Mouse (Mus musculus) spleen, adult 2 months (tissue): ENCODE results near the gene Ccdc18. TPM values are rescaled to one million over a fixed set of nuclear protein-coding genes. Genes with fewer than 3 reads are reported as not detected.
A peak's percentile ranks its signal among the peaks of the same experiment; 100 is the strongest.

ENCODE experiments used
- DNase-seq, 2 experiments: peaks; one replicate each; pipeline versions ENCODE4 v3.0.0 to v3.0.0-alpha.2; 2012 to 2021; ENCODE audit warnings: low spot score in 2 of 2, low read depth in 1 of 2
- H3K27ac ChIP-seq: fragments of 200-500 bp; 2 replicates; pipeline ENCODE4 v1.5.1; 2012; ENCODE audit warnings: low read length, inconsistent platforms; ENCODE audit not compliant: insufficient read depth
- H3K27me3 ChIP-seq: fragments of 200-500 bp; 2 replicates; pipeline ENCODE4 v1.6.1; 2012; ENCODE audit warnings: mild to moderate bottlenecking, moderate library complexity, low read length, inconsistent platforms; ENCODE audit not compliant: control insufficient read depth, insufficient read depth
- H3K36me3 ChIP-seq: fragments of 200-500 bp; 2 replicates; pipeline ENCODE4 v1.6.1; 2012; ENCODE audit warnings: mild to moderate bottlenecking, low read length, inconsistent platforms; ENCODE audit not compliant: control insufficient read depth, insufficient read depth
- H3K4me1 ChIP-seq: fragments of 200-500 bp; 2 replicates; pipeline ENCODE4 v1.6.1; 2011; ENCODE audit warnings: inconsistent platforms; ENCODE audit not compliant: control insufficient read depth, insufficient read depth, insufficient read length
- H3K4me3 ChIP-seq: fragments of 200-500 bp; 2 replicates; pipeline ENCODE4 v1.5.1; 2011; ENCODE audit warnings: mild to moderate bottlenecking, inconsistent platforms; ENCODE audit not compliant: insufficient read depth, insufficient read length; ENCODE audit errors: extremely low read depth
- CTCF ChIP-seq: fragments of 200-500 bp; IDR thresholded peaks from 2 replicates; pipeline ENCODE4 v1.5.1; 2011; ENCODE audit warnings: mild to moderate bottlenecking, inconsistent platforms; ENCODE audit not compliant: insufficient read depth, insufficient read length, insufficient replicate concordance; ENCODE audit errors: extremely low read depth
- POLR2A ChIP-seq: fragments of 200-500 bp; IDR thresholded peaks from 2 replicates; pipeline ENCODE4 v1.6.1; 2011; ENCODE audit warnings: low read depth, low read length, inconsistent platforms
- WGBS: fragments of 180-500 bp; shearing (Covaris S2); methylation state at CpG from one replicate; pipeline ENCODE4 v1.1.7; 2018; 5-methylcytosine and 5-hydroxymethylcytosine counted together
- polyA plus RNA-seq: library from polyadenylated mRNA; depleted of rRNA; stranded (reverse); fragments of >200 nt; gene quantifications from 2 replicates; pipeline ENCODE4 v1.2.3, GENCODE M21; 2012

The Ccdc18 gene
- polyA plus RNA-seq, 1 experiment = 0.11 TPM

GRCm38 (mm10) chr5:108117693-108118092, 15.0 kb upstream of the Ccdc18 start:
- 95% methylated on average over 4 of the region's 4 CpGs for WGBS
- no peak overlapping the region for H3K27ac ChIP-seq
- TF ChIP-seq POLR2A (no peak), CTCF (no peak)
- H3K4me3 ChIP-seq = no peak overlapping the region
- H3K27me3 ChIP-seq = no peaks in the 10 kb centered on the region
- peaks cover 3% of the 10 kb centered on the region for H3K36me3 ChIP-seq
- no peaks in the 10 kb centered on the region for H3K4me1 ChIP-seq
- no peak for DNase-seq

GRCm38 (mm10) chr5:108120221-108120900, 12.3 kb upstream of the Ccdc18 start:
- H3K4me3 ChIP-seq = no peak overlapping the region
- no peak for DNase-seq
- no peaks in the 10 kb centered on the region for H3K27me3 ChIP-seq
- no peak overlapping the region for H3K27ac ChIP-seq
- H3K4me1 ChIP-seq = no peaks in the 10 kb centered on the region
- WGBS = 91% methylated on average over 9 of the region's 9 CpGs
- no peak for TF ChIP-seq CTCF
- no peak for TF ChIP-seq POLR2A
- peaks cover 7% of the 10 kb centered on the region for H3K36me3 ChIP-seq

GRCm38 (mm10) chr5:108131849-108132440, 730 bp upstream of the Ccdc18 start:
- H3K36me3 ChIP-seq = peaks cover 4% of the 10 kb centered on the region
- H3K27me3 ChIP-seq = no peaks in the 10 kb centered on the region
- peak in 1 of 2 experiments; percentile 48 for DNase-seq
- H3K4me3 ChIP-seq = peak overlapping the region; percentile 98
- TF ChIP-seq POLR2A (no peak; the same call in 1 of the 2 replicates), CTCF (no peak)
- H3K27ac ChIP-seq = peak overlapping the region; percentile 92
- peaks cover 2% of the 10 kb centered on the region; the same call in 1 of the 2 replicates for H3K4me1 ChIP-seq
- WGBS = under 1% methylated on average over 32 of the region's 32 CpGs

GRCm38 (mm10) chr5:108152592-108152991, 19.9 kb downstream of the Ccdc18 start:
- Histone ChIP-seq H3K4me3 (no peak overlapping the region), H3K36me3 (peaks cover 1% of the 10 kb centered on the region; the same call in 1 of the 2 replicates), H3K27me3 (no peaks in the 10 kb centered on the region), H3K27ac (no peak overlapping the region), H3K4me1 (no peaks in the 10 kb centered on the region)
- no peak for TF ChIP-seq POLR2A
- no peak for TF ChIP-seq CTCF
- DNase-seq = no peak
- WGBS = 77% methylated on average over 1 of the region's 1 CpGs

GRCm38 (mm10) chr5:108160796-108161195, 28.1 kb downstream of the Ccdc18 start:
- Histone ChIP-seq H3K36me3 (no peaks in the 10 kb centered on the region), H3K27me3 (no peaks in the 10 kb centered on the region), H3K4me1 (no peaks in the 10 kb centered on the region), H3K27ac (no peak overlapping the region), H3K4me3 (no peak overlapping the region)
- 89% methylated on average over 2 of the region's 2 CpGs for WGBS
- no peak for DNase-seq
- no peak for TF ChIP-seq POLR2A
- no peak for TF ChIP-seq CTCF

GRCm38 (mm10) chr5:108163695-108164094, 31.0 kb downstream of the Ccdc18 start:
- TF ChIP-seq CTCF (peak; percentile 30; the same call in 1 of the 2 replicates), POLR2A (no peak)
- no peaks in the 10 kb centered on the region for H3K27me3 ChIP-seq
- 80% methylated on average over 1 of the region's 1 CpGs for WGBS
- peak in 1 of 2 experiments; percentile 43 for DNase-seq
- no peak overlapping the region for H3K4me3 ChIP-seq
- no peaks in the 10 kb centered on the region for H3K4me1 ChIP-seq
- no peak overlapping the region for H3K27ac ChIP-seq
- no peaks in the 10 kb centered on the region for H3K36me3 ChIP-seq

GRCm38 (mm10) chr5:108184050-108184449, 51.4 kb downstream of the Ccdc18 start:
- TF ChIP-seq CTCF (no peak), POLR2A (no peak)
- Histone ChIP-seq H3K27ac (no peak overlapping the region), H3K4me1 (no peaks in the 10 kb centered on the region), H3K27me3 (no peaks in the 10 kb centered on the region), H3K4me3 (no peak overlapping the region), H3K36me3 (no peaks in the 10 kb centered on the region)
- WGBS = 82% methylated on average over 2 of the region's 2 CpGs
- DNase-seq = no peak
